Mouse (Mus musculus) heart, embryonic 12.5 days (tissue): ENCODE measurements around the gene Anks1b. TPM values are rescaled to one million over a fixed set of nuclear protein-coding genes. Genes with fewer than 3 reads are reported as not detected.

Experiments
- ATAC-seq: fragments of 200-750 bp; cut with Nextera tagmentation; 2 replicates; pipeline ENCODE4 v1.8.0; 2017; ENCODE audit warnings: moderate TSS enrichment, moderate library complexity; ENCODE audit not compliant: insufficient number of reproducible peaks, low FRiP score
- H3K27ac ChIP-seq: fragments of 300-500 bp; sonication (generic); 2 replicates; pipeline ENCODE4 v1.5.1; 2016; ENCODE audit warnings: mild to moderate bottlenecking, moderate library complexity; ENCODE audit not compliant: poor library complexity, severe bottlenecking
- H3K27me3 ChIP-seq: fragments of 300-500 bp; sonication (generic); replicated peaks from 2 replicates; pipeline ENCODE4 v1.6.1; 2016; ENCODE audit warnings: mild to moderate bottlenecking, moderate library complexity
- H3K36me3 ChIP-seq: fragments of 300-500 bp; sonication (generic); 2 replicates; pipeline ENCODE4 v1.6.1; 2016; ENCODE audit warnings: mild to moderate bottlenecking, moderate library complexity
- H3K4me1 ChIP-seq: fragments of 300-500 bp; sonication (generic); replicated peaks from 2 replicates; pipeline ENCODE4 v1.6.1; 2016; ENCODE audit warnings: mild to moderate bottlenecking
- H3K4me2 ChIP-seq: fragments of 300-500 bp; sonication (generic); 2 replicates; pipeline ENCODE4 v1.6.1; 2016; ENCODE audit warnings: mild to moderate bottlenecking, moderate library complexity
- H3K4me3 ChIP-seq: fragments of 300-500 bp; sonication (generic); 2 replicates; pipeline ENCODE4 v1.5.1; 2016; ENCODE audit warnings: mild to moderate bottlenecking
- H3K9ac ChIP-seq: fragments of 300-500 bp; sonication (generic); 2 replicates; pipeline ENCODE4 v1.6.1; 2016; ENCODE audit warnings: mild to moderate bottlenecking, moderate library complexity
- H3K9me3 ChIP-seq: fragments of 300-500 bp; sonication (generic); replicated peaks from 2 replicates; pipeline ENCODE4 v1.6.1; 2016; ENCODE audit warnings: mild to moderate bottlenecking, moderate library complexity
- WGBS: fragments of 180-500 bp; shearing (Covaris S2); methylation state at CpG from one replicate; pipeline ENCODE4 v1.1.7; 2016; 5-methylcytosine and 5-hydroxymethylcytosine counted together
- polyA plus RNA-seq: library from polyadenylated mRNA; unstranded; fragments of >200 nt; fragmentation: Nextera tagmentation; extraction: Ambion mirVana; gene quantifications from 2 replicates; pipeline ENCODE4 v1.2.1, GENCODE M21; 2016

Gene Anks1b
- polyA plus RNA-seq, 1 experiment from 2014 or later: 0.40 TPM

DNA sequence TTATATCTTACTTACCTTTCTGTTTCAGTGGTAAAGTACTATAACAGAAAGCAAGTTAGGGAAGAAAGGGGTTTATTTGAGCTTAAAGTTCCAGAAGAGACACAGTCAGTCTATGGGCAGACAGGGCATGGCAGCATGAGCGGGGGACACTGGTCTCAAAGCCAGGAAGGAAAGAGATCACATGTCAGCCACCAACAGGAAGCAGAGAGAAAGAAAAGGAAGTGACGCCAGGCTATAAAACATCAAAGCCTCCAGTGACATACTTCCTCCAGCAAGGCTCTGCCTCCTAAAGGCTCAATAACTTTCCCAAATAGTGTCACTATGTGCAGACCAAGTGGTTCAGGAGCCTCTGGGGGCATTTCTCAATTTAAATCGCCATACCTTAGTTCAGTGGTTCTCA is 4.5 kb upstream of the Anks1b start:
- peaks cover 22% of the 10 kb centered on the region for H3K27me3 ChIP-seq
- no peak overlapping the region for H3K4me2 ChIP-seq
- 64% methylated on average over 3 of the region's 3 CpGs for WGBS
- peaks cover 11% of the 10 kb centered on the region for H3K4me1 ChIP-seq
- ATAC-seq: no peak
- H3K9me3 ChIP-seq: no peaks in the 10 kb centered on the region
- no peaks in the 10 kb centered on the region for H3K36me3 ChIP-seq
- no peak overlapping the region for H3K9ac ChIP-seq
- no peak overlapping the region for H3K4me3 ChIP-seq
- no peak overlapping the region for H3K27ac ChIP-seq

DNA sequence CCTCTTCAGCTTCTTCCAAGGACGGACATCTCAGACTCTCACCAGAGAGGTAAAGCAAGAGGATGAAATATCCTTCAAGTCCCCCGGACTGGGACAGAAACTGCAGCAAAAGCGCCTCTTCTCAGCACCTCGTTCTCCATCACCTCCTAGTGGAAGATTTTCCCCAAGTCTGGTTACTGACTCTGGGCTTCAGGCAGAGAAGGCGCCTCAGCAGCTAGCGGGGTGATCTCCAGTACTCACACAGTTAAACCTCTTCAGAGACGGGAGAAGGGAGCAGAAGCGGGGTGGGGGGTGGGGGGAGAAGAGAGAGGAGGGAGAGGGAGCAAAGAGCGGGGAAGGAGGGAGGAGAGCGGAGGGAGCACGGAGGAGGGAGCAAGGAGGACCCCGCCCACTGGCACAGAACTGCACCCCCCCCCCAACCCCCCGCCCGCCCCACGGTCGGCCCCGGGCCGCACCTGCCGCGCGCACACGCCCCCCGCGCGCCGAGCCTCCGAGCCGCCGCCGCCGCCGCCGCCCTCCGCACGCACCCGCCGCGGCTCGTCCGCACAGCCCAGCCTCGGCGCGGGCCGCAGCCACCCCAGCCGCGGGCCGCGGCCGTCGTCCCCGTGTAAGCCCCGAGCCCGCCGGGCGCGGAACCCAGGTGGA is 686 bp upstream of the Anks1b start:
- Histone ChIP-seq H3K4me1 (peaks cover 15% of the 10 kb centered on the region), H3K9ac (peak overlapping the region; percentile 57), H3K27me3 (peaks cover 31% of the 10 kb centered on the region), H3K27ac (no peak overlapping the region), H3K4me3 (peak overlapping the region; percentile 74), H3K4me2 (peak overlapping the region; percentile 100), H3K9me3 (no peaks in the 10 kb centered on the region), H3K36me3 (no peaks in the 10 kb centered on the region)
- under 1% methylated on average over 51 of the region's 56 CpGs for whole genome bisulfite sequencing
- peak; percentile 73 for ATAC-seq

DNA sequence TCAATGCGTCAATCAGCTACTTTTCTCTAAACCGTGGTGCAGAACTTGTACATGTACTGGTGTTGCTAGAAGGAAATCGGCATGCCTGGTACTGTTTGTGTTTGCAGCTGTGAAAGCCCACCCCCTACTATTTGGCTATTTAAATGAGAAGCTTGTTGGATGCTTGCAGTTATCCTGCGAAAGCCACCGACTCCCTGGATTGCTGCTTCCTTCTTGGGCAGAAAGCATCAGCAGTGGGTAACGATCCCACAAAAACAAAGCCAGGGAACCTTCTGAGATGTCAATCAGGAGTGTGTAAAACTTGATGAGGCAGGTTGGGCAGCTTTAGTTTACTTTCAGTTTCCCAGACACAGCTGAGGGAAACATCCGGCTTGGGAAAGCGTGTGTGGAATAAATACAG is 727 bp downstream of the Anks1b start:
- no peaks in the 10 kb centered on the region for H3K9me3 ChIP-seq
- H3K4me3 ChIP-seq: peak overlapping the region; percentile 74
- H3K9ac ChIP-seq: no peak overlapping the region
- no peak for ATAC-seq
- 13% methylated on average over 8 of the region's 8 CpGs for WGBS
- H3K4me1 ChIP-seq: peaks cover 15% of the 10 kb centered on the region
- no peaks in the 10 kb centered on the region for H3K36me3 ChIP-seq
- peaks cover 31% of the 10 kb centered on the region for H3K27me3 ChIP-seq
- no peak overlapping the region for H3K27ac ChIP-seq
- H3K4me2 ChIP-seq: peak overlapping the region; percentile 100

DNA sequence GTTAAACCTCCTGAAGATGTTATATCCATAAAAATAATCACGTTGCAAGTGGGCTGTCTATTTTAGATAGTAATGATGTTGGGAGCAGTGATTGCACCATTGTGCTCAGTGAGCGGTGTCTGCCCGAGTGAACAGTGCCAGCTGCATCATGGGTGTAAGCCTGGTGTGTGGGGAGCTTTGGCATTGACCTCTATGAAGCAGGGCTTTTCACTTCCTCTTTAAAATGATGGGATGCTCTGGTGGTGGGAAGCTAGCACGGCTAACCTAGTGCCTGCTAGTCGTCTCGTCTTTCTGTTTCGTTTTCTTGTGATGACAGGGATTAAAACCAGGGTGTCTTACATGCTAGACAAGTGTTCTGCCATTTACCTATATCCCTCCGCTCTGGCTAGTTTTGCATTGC is 10.3 kb downstream of the Anks1b start:
- Histone ChIP-seq H3K27ac (no peak overlapping the region), H3K4me3 (no peak overlapping the region), H3K9me3 (no peaks in the 10 kb centered on the region), H3K4me1 (no peaks in the 10 kb centered on the region), H3K4me2 (no peak overlapping the region), H3K36me3 (no peaks in the 10 kb centered on the region), H3K9ac (no peak overlapping the region), H3K27me3 (0 out of 2 replicates have a peak, but pooled peaks cover 3% of the 10 kb centered on the region)
- WGBS: 73% methylated on average over 8 of the region's 8 CpGs
- no peak for ATAC-seq

DNA sequence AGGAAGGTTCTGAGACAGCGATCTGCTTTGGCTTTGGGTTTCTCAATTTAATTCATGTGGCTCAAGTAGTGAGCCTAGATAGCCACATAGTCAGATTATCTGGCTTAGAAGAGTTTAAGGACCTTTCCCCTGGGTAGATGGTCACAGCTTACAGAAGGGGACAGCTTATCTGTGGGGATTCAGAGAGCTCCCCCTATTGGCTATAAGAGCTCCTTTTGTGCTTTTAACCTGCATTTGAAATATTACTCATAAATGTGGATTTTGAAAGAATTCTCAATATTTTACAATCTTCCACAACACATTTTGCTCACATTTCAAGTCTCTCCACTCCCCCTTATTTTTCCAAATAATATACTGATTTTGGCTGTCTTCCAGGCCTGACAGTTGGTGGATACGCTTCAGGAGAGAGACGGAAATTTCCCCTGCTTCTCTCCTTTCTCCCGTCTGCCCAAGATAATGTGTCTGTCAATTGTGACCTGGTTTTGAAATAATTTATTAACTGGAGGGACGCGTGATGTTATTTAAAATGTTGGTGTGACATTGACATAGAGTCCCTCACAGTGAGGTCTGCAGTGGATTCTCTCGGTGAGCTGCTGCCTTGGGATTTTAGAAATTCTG is 29.5 kb downstream of the Anks1b start:
- Histone ChIP-seq H3K4me2 (no peak overlapping the region), H3K36me3 (no peaks in the 10 kb centered on the region), H3K9me3 (no peaks in the 10 kb centered on the region), H3K4me3 (no peak overlapping the region), H3K27ac (no peak overlapping the region), H3K27me3 (no peaks in the 10 kb centered on the region), H3K9ac (no peak overlapping the region), H3K4me1 (no peaks in the 10 kb centered on the region)
- WGBS: 70% methylated on average over 7 of the region's 7 CpGs
- no peak for ATAC-seq

DNA sequence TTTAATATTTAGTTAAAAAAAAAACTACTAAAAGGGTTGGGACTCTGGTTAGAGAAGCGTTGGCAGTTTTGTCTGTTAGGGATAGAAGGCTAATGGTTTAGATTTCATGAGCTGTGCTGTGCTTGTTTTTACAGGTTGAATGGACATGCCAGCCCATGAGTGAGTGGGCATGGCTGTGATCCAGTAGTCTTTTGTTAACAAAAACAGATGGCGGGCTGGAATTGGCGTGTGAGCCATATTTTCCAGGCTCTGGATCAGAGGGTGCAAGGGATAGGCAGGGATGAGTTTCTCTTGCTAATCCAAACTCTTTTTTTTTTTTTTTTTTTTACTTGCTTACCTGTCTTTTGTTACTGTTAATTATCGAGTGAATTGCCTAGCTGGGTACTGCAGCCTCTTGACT is 38.6 kb downstream of the Anks1b start:
- Histone ChIP-seq H3K4me1 (no peaks in the 10 kb centered on the region), H3K9me3 (no peaks in the 10 kb centered on the region), H3K27ac (no peak overlapping the region), H3K9ac (no peak overlapping the region), H3K27me3 (no peaks in the 10 kb centered on the region), H3K4me2 (no peak overlapping the region), H3K4me3 (no peak overlapping the region), H3K36me3 (no peaks in the 10 kb centered on the region)
- ATAC-seq: no peak
- 84% methylated on average over 4 of the region's 4 CpGs for WGBS

DNA sequence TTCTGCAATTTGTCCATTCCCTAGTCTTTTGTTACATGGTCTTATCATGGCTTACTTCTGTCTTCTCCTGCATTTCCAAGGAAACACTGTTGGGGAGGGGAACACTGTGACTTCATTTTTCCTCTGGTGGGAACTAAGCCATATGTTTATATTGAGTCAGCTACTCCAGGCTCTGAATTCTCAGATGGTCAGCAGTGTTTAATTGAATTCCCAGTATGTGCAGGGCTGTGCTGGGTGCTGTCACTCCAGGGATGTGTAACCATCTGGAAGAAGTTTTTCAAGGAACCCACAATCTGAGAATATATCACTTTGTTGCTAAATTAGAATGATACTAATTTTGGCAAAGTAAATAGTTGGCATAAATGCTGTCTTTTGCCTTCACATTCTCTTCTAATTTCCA is 39.9 kb downstream of the Anks1b start:
- ATAC-seq: no peak
- H3K27ac ChIP-seq: no peak overlapping the region
- H3K4me2 ChIP-seq: no peak overlapping the region
- no peaks in the 10 kb centered on the region for H3K36me3 ChIP-seq
- H3K4me3 ChIP-seq: no peak overlapping the region
- H3K27me3 ChIP-seq: no peaks in the 10 kb centered on the region
- no peak overlapping the region for H3K9ac ChIP-seq
- no peaks in the 10 kb centered on the region for H3K9me3 ChIP-seq
- no peaks in the 10 kb centered on the region for H3K4me1 ChIP-seq

DNA sequence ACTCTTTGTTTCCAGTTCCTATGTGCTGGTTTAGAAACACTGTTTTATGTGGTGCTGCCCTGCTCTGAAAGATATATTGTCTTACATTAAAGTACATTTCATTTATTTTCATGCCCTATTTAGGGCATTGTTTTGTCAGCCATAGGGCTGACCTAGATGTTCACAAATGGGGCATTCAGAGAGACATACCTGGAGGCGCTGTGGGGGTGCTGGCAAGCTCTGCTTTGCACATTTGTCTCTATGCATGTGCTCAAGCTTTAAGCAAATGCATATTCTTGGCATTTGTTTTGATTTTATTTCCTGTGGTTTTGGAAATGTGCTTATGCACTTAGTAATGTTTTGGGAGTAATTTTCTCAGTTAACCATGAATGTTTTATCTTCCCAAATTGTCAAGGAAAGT is 43.8 kb downstream of the Anks1b start:
- no peaks in the 10 kb centered on the region for H3K27me3 ChIP-seq
- H3K4me1 ChIP-seq: no peaks in the 10 kb centered on the region
- H3K4me2 ChIP-seq: no peak overlapping the region
- ATAC-seq: no peak
- H3K27ac ChIP-seq: no peak overlapping the region
- 77% methylated on average over 1 of the region's 1 CpGs for WGBS
- H3K36me3 ChIP-seq: no peaks in the 10 kb centered on the region
- no peaks in the 10 kb centered on the region for H3K9me3 ChIP-seq
- H3K4me3 ChIP-seq: no peak overlapping the region
- no peak overlapping the region for H3K9ac ChIP-seq

DNA sequence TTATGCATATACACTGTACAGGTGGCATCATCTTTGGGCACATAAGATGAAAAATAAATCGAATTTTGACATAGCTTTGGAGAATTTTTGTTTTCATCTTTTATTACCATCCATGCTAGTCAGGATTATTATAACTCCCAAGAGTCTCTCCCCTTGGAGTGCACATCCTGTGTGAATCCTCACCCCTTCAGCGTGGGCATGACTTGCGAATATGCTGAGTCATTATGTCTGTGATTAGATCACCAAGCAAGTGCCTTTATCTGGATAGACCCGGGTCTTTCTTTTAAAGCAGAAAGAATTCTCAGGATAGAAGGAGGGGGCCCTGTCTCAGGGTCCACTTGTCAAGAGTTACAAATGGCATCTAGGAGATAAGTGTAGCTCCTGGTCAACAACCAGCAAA is 48.7 kb downstream of the Anks1b start:
- Histone ChIP-seq H3K4me3 (no peak overlapping the region), H3K9me3 (peaks cover 13% of the 10 kb centered on the region), H3K9ac (no peak overlapping the region), H3K4me1 (no peaks in the 10 kb centered on the region), H3K27ac (no peak overlapping the region), H3K36me3 (no peaks in the 10 kb centered on the region), H3K27me3 (no peaks in the 10 kb centered on the region), H3K4me2 (no peak overlapping the region)
- ATAC-seq: no peak
- 59% methylated on average over 4 of the region's 4 CpGs for WGBS

DNA sequence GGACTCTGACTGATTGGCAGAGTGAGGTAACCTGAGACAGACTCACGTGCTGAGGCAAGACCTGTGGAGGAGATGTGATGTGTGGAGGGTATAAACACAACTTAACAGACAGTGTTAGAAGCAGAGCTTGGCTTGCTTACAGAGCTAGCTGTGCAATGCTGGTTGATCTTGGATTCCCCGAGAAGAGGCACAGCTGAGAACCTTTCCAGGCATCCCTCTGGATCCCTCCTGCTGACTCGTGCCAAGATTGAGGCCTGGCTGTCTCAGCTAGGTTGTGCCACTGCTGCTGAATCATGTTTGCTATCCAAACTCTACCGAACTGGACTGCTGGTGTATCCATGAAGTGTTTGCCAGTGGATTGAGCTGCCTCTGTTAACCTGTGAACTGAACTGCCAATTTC is 68.9 kb downstream of the Anks1b start:
- Histone ChIP-seq H3K27me3 (no peaks in the 10 kb centered on the region), H3K36me3 (no peaks in the 10 kb centered on the region), H3K9ac (no peak overlapping the region), H3K4me2 (no peak overlapping the region), H3K4me1 (no peaks in the 10 kb centered on the region), H3K9me3 (no peaks in the 10 kb centered on the region), H3K4me3 (no peak overlapping the region), H3K27ac (no peak overlapping the region)
- 65% methylated on average over 4 of the region's 4 CpGs for WGBS
- ATAC-seq: no peak

DNA sequence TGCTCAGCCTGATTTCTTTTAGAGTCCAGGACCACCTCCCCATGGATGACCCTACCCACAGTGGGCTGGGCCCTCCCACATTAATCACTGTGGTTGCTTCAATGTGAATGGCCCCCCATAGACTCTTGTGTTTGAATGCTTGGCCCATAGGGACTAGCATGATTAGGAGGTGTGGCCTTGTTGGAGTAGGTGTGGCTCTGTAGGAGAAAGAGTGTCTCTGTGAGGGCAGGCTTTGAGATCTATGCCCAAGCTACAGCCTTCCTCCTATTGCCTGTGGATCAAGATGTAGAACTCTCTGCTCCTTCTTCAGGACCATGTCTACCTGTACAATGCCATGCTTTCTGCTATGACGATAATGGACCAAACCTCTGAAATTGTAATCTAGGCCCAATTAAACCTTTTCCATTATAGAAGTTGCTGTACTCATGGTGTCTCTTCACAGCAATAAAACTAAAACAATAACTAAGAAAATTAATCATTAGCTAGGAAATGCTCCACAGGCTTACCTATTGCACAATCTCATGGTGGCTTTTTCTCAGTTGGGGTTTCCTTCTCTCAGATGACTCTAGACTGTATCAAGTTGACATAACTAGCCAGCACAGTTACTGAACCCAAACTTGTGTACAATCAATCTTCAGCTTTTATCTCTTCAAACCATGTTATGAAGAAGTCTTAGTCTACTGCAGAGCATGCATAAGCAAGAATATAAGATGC is 73.5 kb downstream of the Anks1b start:
- no peaks in the 10 kb centered on the region for H3K27me3 ChIP-seq
- no peak for ATAC-seq
- H3K27ac ChIP-seq: no peak overlapping the region
- H3K4me3 ChIP-seq: no peak overlapping the region
- no peaks in the 10 kb centered on the region for H3K36me3 ChIP-seq
- no peak overlapping the region for H3K4me2 ChIP-seq
- no peaks in the 10 kb centered on the region for H3K9me3 ChIP-seq
- 83% methylated on average over 1 of the region's 1 CpGs for WGBS
- no peak overlapping the region for H3K9ac ChIP-seq
- H3K4me1 ChIP-seq: no peaks in the 10 kb centered on the region
